Mouse (Mus musculus): ENCODE data around the gene Med14.

Gene Med14

DNA sequence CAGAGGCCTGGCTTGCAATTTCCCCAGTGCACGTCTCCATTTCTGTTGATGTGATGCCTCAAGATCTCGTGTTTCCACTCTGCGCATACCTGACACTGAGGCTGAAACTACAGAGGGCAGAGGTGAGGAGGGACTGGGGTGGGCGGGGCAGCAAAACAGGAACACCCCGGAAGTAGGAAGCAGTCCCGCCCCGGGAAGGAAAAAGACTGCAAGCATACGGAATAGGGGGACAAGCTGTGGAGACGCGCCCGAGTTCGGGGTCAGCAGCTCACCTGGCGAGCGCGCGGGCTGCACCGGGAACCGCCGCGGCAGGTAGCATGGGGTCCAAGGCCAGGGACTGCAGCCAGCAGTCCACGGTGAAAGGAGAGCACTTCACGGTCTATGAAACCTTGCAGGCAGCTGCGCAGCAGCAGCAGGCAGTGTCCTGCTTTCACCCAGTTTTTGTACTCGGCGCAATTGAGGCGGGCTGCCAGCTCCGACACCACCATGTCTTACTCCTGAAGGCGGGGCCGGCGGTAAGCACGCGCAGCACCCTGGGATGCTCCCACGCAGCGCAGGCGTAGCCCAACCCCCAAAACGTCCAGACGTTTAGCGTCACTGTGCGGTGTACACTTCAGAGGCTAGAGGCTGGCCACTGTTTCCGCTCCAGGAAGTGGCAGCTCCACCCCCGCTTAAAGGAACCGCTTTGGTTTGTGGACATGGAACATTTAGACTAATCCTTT lies 88.7 kb downstream of the Med14 start, which contains the start of gene 1810030O07Rik:
TSS of gene 1810030O07Rik (minus strand) at position 615 of the 722 bp plus-strand sequence.
- peak; percentile 67 to 80 for DNase-seq (ENCODE audit: low spot score in 2 of 2)

DNA sequence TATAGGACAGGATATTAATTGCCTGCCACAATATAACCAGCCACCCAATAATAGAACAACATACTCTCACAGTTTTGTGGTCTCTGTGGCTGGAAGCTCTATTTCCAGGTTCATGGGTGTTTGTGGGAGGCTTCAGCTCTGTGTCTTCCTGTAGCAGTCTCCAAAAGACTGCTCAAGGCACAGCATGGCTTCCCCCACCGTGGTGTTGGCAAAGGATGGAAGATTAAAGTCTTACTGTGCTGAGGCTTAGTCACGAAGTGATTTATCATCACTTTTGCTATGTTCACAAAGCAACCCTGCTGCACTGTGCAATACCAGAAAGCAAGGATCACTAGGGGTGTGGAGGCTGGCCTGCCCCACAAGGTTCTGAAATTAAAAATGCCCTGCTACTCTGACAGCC lies 108.0 kb downstream of the Med14 start:
- no peak for DNase-seq (ENCODE audit: low spot score in 2 of 2)

DNA sequence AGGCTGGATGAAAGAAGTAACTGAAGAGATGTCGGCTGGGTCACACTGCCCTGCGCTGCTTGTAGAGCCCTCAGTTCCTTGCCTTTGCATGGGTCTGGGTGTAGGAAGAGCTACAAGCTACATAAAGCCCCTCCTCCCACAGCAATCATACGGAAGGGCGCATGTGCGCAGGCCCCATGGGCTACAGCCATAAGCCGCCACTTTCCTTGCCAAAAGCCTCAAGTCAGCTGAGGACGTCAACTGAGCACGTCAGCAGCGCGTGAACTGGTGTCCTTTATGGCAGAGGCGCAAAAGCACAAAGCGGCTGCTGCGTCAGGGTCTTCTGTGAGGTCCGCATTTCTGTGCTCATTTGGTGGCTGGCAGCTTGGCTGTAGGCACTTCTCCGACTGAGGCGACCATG lies 110.0 kb downstream of the Med14 start:
- DNase-seq (ENCODE audit: low spot score in 2 of 2), result no peak

DNA sequence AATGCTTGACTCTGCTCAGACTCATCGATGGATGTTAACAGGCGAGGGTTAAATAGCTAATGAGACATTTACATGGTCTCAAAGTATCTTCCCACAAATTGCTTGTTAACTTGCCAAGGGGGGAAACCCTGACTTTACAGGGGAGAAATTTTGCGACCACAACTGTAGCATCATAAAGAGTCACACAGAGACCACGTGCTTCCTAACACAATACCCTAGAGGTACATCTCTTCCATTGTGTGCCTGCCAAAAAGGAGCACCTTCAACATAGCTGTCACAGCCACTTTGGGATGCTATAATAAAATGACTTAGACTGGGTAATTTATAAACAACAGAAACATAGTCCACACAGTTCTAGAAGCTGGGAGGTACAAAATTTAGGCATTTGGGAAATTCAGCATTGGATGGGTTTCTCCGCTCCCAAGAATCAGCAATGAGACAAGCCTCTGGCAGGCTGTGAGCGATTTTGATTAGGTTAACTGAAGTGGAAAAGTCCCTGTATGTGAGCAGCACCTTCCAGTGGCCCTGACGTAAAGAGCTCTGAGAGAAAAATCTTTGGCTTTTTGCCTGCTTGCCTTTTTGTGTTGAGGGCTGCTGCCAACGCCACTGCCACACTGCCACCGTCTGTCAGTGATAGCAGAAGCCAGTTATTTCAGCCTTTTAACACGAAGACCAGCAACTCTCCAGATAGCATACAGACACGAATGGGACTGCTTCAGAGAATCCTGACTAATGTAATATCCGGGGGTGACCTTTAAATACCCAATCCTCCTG lies 116.2 kb downstream of the Med14 start:
- no peak for DNase-seq (ENCODE audit: low spot score in 2 of 2)

DNA sequence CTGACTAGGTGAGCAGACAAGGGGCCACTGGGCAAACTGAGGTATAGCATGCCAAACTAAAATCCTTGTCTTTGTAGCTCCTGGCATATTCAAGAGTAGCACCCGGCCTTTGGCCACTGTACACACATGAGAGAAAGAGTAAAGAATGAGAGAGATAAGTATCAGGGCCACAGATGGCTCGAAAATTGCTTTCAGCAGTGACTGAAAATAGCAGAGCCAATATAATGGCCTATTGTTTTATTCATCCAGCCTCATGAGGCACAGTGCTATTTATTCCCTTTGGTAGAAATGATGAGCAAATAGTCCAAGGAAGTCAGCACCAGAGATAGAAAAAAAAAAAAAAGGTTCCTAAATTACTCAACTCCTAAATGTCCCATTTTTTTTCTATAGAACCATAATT lies 116.9 kb downstream of the Med14 start:
- DNase-seq (ENCODE audit: low spot score in 2 of 2), result no peak
